Mouse (Mus musculus) heart, embryonic 10.5 days (tissue): Measurements from ENCODE around the gene Nudt6. TPM values are rescaled to one million over a fixed set of nuclear protein-coding genes. Genes with fewer than 3 reads are reported as not detected.

Source experiments
- DNase-seq: peaks from one replicate; pipeline ENCODE4 v3.0.0-alpha.2; 2017; ENCODE audit warnings: low spot score
- H3K27ac ChIP-seq: fragments of 300-500 bp; sonication (generic); 2 replicates; pipeline ENCODE4 v1.5.1; 2016; ENCODE audit warnings: mild to moderate bottlenecking
- H3K27me3 ChIP-seq: fragments of 300-500 bp; sonication (generic); 2 replicates; pipeline ENCODE4 v1.6.1; 2016; ENCODE audit warnings: mild to moderate bottlenecking; ENCODE audit not compliant: poor library complexity, insufficient read depth, severe bottlenecking
- H3K36me3 ChIP-seq: fragments of 300-500 bp; sonication (generic); 2 replicates; pipeline ENCODE4 v1.6.1; 2016; ENCODE audit warnings: mild to moderate bottlenecking, moderate library complexity
- H3K4me1 ChIP-seq: fragments of 300-500 bp; sonication (generic); 2 replicates; pipeline ENCODE4 v1.6.1; 2016; ENCODE audit warnings: mild to moderate bottlenecking
- H3K4me3 ChIP-seq: fragments of 300-500 bp; sonication (generic); 2 replicates; pipeline ENCODE4 v1.5.1; 2016; ENCODE audit warnings: mild to moderate bottlenecking, moderate library complexity
- H3K9me3 ChIP-seq: fragments of 300-500 bp; sonication (generic); 2 replicates; pipeline ENCODE4 v1.6.1; 2016; ENCODE audit warnings: mild to moderate bottlenecking, moderate library complexity
- WGBS: fragments of 180-500 bp; shearing (Covaris S2); methylation state at CpG from one replicate; pipeline ENCODE4 v1.1.7; 2016; 5-methylcytosine and 5-hydroxymethylcytosine counted together
- polyA plus RNA-seq: library from polyadenylated mRNA; unstranded; fragments of >200 nt; fragmentation: Nextera tagmentation; extraction: Ambion mirVana; gene quantifications from 2 replicates; pipeline ENCODE4 v1.2.1, GENCODE M21; 2016

Gene Nudt6
- polyA plus RNA-seq, 1 experiment from 2014 or later: 7.8 TPM

DNA sequence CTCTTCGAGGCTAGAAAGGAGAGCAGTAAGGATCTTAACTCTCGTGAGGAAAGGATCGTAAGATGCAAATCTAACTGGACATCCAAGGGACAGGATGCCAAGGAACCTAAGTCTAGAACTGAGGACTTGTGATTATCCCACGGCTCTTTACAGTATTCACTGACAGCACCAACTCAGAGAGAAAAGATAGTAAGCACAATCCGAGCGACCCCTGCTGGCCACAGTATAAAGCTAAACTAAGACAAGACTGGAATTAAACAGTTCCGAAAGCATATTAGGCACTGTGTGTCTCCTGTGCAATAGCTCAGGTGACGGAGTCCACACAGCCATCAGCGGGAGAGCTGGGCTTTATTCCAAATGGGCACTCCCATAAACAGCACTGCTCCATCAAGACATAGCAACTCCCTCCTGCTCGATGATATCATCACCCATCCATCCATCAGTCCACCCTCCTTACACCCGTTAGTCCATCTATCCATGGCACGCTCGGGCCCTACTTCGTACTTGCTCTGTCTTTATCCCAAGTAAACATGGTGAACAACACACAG, 5.5 kb downstream of the Nudt6 start:
- no peak overlapping the region for H3K27ac ChIP-seq
- H3K4me1 ChIP-seq: 0 out of 2 replicates have a peak, but pooled peaks cover 4% of the 10 kb centered on the region
- no peak overlapping the region for H3K4me3 ChIP-seq
- no peaks in the 10 kb centered on the region for H3K9me3 ChIP-seq
- no peaks in the 10 kb centered on the region for H3K27me3 ChIP-seq
- peak; percentile 85 for DNase-seq
- WGBS: 56% methylated on average over 14 of the region's 14 CpGs
- H3K36me3 ChIP-seq: peaks cover 2% of the 10 kb centered on the region; the same call in 1 of the 2 replicates

DNA sequence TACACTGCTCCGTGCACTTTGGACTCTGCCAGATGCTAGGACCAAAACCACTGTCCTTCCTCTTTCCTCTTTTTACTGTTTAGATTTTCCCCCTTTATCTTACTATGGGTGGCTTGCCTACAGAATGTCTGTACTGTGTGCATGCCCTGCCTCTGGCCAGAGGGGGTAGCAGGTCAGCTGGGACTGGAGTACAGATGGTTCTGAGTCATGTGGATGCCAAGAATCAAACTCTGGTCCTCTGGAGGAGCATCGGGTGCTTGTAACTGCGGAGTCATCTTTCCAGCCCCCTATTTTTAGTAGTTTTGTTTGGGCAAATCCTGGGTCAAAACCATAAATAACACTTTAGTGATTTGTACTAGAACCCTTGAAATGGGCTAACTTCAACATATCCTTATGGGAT, 6.6 kb downstream of the Nudt6 start:
- H3K27me3 ChIP-seq: no peaks in the 10 kb centered on the region
- H3K36me3 ChIP-seq: peaks cover 2% of the 10 kb centered on the region; the same call in 1 of the 2 replicates
- no peak overlapping the region for H3K4me3 ChIP-seq
- 0 out of 2 replicates have a peak, but pooled peaks cover 1% of the 10 kb centered on the region for H3K4me1 ChIP-seq
- no peak for DNase-seq
- no peaks in the 10 kb centered on the region for H3K9me3 ChIP-seq
- 92% methylated on average over 3 of the region's 3 CpGs for WGBS
- no peak overlapping the region for H3K27ac ChIP-seq

DNA sequence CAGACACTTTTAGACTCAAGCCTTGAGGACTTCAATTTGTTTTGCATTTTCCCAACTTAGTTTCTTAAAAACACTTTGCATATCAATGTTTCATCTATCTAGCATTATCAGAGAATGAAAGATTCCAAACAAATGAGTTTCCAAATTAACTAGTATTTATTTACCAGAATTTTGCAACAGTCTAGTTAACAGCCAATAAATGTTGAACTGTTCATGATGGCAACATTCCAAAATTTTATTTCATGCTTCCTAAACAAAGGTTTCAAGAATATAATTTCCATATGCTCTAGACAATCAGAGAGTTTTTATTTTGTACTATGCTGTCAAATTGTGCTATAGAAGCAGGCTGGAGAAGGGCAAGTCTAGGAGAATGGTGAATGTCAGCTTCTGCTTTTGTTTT, 12.4 kb downstream of the Nudt6 start:
- H3K4me3 ChIP-seq: no peak overlapping the region
- no peaks in the 10 kb centered on the region for H3K27me3 ChIP-seq
- H3K9me3 ChIP-seq: no peaks in the 10 kb centered on the region
- DNase-seq: no peak
- no peaks in the 10 kb centered on the region for H3K4me1 ChIP-seq
- no peak overlapping the region for H3K27ac ChIP-seq
- H3K36me3 ChIP-seq: peaks cover 2% of the 10 kb centered on the region; the same call in 1 of the 2 replicates

GRCm38 (mm10) chr3:37401729-37402610, 18.0 kb downstream of the Nudt6 start:
- no peak overlapping the region for H3K27ac ChIP-seq
- H3K9me3 ChIP-seq: no peaks in the 10 kb centered on the region
- no peak overlapping the region for H3K4me3 ChIP-seq
- no peaks in the 10 kb centered on the region for H3K27me3 ChIP-seq
- 74% methylated on average over 11 of the region's 11 CpGs for WGBS
- no peaks in the 10 kb centered on the region for H3K4me1 ChIP-seq
- H3K36me3 ChIP-seq: no peaks in the 10 kb centered on the region
- no peak for DNase-seq

DNA sequence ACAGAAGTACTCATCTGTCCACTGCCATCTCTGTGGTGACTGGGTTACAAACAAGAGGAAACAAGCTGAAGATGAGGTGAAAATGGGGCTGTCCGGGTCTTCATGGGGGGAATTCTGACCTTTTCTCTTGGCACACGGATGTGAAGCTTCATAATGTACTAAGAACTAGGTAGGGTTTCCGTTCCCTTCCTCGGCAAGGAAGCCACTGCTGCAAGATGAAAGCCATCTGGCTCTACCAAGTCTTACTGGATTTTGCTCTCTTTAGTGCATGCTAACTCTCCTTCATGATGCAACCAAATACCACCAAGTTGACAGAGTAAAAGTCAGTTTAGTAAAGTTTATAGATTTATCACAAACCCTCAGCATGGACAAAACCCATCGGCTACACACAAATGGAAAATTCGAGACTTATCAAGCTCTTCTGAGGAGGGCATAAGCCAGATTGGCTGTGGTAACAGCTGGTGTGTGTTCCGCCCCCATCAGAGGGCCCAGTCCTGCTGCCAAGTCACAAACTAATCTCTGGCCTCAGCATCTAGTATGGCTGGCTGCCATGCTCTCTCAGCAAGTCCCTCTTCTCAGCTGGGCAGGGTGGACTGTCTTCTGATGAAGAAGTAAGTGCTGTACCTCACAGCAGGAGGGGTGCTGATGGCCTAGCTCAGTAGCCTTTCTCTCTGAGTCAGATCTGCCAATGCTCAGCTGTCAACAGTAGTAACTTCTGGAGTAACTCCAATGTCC, 21.2 kb downstream of the Nudt6 start:
- Histone ChIP-seq H3K4me1 (no peaks in the 10 kb centered on the region), H3K9me3 (no peaks in the 10 kb centered on the region), H3K36me3 (no peaks in the 10 kb centered on the region), H3K27ac (no peak overlapping the region), H3K4me3 (no peak overlapping the region), H3K27me3 (no peaks in the 10 kb centered on the region)
- WGBS: 81% methylated on average over 7 of the region's 7 CpGs
- peak; percentile 73 for DNase-seq

DNA sequence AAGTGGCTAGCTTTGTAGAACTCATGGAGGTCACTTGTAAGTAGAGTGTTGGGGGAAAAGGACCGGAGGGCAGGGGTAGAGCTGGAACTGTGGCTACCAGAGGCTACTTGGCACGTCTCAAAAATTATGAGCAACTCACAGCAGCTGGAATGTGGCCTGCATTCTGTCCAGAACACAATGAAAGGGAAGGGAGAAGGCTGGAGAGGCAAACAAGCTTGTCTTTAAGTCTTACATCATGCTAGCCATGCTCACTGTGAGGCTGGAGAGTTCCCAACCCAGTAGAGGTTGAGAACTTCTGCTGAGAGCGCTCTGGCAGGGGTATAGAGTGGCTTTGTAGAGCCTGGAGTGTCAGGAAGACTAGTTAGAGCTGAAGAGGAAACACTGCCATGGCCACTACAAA, 22.4 kb downstream of the Nudt6 start:
- Histone ChIP-seq H3K27ac (no peak overlapping the region), H3K27me3 (no peaks in the 10 kb centered on the region), H3K4me1 (no peaks in the 10 kb centered on the region), H3K4me3 (no peak overlapping the region), H3K36me3 (no peaks in the 10 kb centered on the region), H3K9me3 (no peaks in the 10 kb centered on the region)
- 74% methylated on average over 3 of the region's 3 CpGs for whole genome bisulfite sequencing
- DNase-seq: peak; percentile 64

- Histone ChIP-seq H3K36me3 (no peaks in the 10 kb centered on the region), H3K9me3 (no peaks in the 10 kb centered on the region), H3K27me3 (no peaks in the 10 kb centered on the region), H3K27ac (no peak overlapping the region), H3K4me1 (no peaks in the 10 kb centered on the region), H3K4me3 (no peak overlapping the region)
- 85% methylated on average over 5 of the region's 5 CpGs for WGBS
- peak; percentile 64 for DNase-seq
Measured at GRCm38 (mm10) chr3:37396930-37397608, 22.9 kb downstream of the Nudt6 start.

DNA sequence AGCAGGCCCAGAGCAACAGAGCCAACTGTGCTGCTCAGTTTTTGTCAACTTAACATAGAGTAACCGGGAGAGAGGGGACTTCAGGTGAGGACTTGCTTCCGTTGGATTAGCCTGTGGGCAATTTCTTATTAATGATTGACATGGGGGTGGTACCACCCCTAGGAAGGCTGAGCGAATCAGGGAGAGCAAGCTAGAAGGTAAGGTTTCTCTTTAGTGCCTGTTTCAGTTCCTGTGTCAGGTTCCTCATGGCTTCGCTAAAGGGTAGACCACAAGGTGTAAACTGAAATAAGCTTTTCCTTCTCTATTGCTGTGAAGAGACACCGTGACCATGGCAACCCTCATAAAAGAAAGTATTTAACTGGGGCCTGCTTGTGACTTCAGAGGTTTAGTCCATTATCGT, 32.7 kb downstream of the Nudt6 start:
- Histone ChIP-seq H3K27me3 (no peaks in the 10 kb centered on the region), H3K9me3 (no peaks in the 10 kb centered on the region), H3K36me3 (no peaks in the 10 kb centered on the region), H3K27ac (no peak overlapping the region), H3K4me1 (peaks cover 5% of the 10 kb centered on the region; the same call in 1 of the 2 replicates), H3K4me3 (no peak overlapping the region)
- DNase-seq: no peak
- 86% methylated on average over 6 of the region's 6 CpGs for WGBS

GRCm38 (mm10) chr3:37383096-37383765, 36.8 kb downstream of the Nudt6 start:
- Histone ChIP-seq H3K4me1 (peaks cover 5% of the 10 kb centered on the region; the same call in 1 of the 2 replicates), H3K4me3 (no peak overlapping the region), H3K36me3 (no peaks in the 10 kb centered on the region), H3K27me3 (no peaks in the 10 kb centered on the region), H3K27ac (no peak overlapping the region), H3K9me3 (no peaks in the 10 kb centered on the region)
- no peak for DNase-seq
- 70% methylated on average over 6 of the region's 6 CpGs for WGBS

GRCm38 (mm10) chr3:37381457-37381856, 38.6 kb downstream of the Nudt6 start:
- Histone ChIP-seq H3K9me3 (no peaks in the 10 kb centered on the region), H3K27me3 (no peaks in the 10 kb centered on the region), H3K4me1 (peaks cover 5% of the 10 kb centered on the region; the same call in 1 of the 2 replicates), H3K27ac (no peak overlapping the region), H3K4me3 (no peak overlapping the region), H3K36me3 (no peaks in the 10 kb centered on the region)
- WGBS: 73% methylated on average over 6 of the region's 6 CpGs
- no peak for DNase-seq

DNA sequence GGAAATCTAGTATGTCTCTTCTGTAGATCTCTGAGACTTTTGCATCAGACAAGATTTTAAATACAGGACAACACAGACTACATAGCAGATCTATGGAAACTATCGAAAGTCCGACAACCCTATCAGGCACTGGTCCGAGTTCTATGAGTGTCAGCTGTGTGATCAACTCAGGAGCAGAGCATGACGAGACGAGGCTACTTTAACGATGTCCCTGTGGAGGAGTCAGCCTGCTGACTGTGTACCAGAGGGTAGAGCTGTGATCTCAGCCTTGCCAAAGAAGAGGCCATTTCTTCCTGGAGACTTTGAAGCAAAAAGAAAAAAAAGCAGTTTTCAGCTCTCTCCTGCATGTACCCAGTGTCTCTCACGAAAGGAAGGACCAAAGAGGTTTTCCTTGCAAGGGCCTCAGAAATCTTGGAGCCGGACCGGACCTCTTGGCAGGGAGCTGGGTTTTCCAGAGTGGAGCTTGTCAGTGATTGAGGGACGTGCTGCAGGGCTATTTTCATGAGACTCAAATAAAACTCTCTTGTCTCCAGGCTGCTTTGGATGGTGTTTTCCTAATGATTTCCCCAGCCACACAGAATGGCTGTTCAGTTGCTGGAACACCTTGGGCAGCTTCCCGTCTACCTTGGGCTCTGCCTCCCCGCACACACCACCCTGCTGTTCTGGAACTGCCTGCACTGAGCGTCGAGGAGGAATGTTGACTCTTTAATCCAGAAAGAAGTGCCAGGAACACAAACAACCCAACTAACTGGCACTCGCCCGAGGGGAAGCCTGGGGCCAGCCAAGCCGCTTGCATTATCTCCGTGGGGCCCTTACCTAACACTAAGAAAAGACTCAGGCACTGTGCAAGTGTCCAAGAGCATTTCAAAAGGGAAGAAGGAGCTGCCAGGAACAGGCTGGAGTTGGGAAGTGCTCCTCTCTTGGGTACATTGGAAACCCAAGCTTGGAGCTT, 39.8 kb downstream of the Nudt6 start:
- Histone ChIP-seq H3K27me3 (no peaks in the 10 kb centered on the region), H3K36me3 (no peaks in the 10 kb centered on the region), H3K4me3 (no peak overlapping the region), H3K27ac (no peak overlapping the region), H3K4me1 (peaks cover 5% of the 10 kb centered on the region; the same call in 1 of the 2 replicates), H3K9me3 (no peaks in the 10 kb centered on the region)
- DNase-seq: no peak
- WGBS: 65% methylated on average over 18 of the region's 18 CpGs
